Mouse (Mus musculus) heart, embryonic 14.5 days (tissue): ENCODE results near the gene Cd81. TPM values are rescaled to one million over a fixed set of nuclear protein-coding genes. Genes with fewer than 3 reads are reported as not detected.

ENCODE experiments used
- ATAC-seq: fragments of 200-750 bp; cut with Nextera tagmentation; 2 replicates; pipeline ENCODE4 v1.8.0; 2017; ENCODE audit warnings: low read depth, moderate TSS enrichment; ENCODE audit not compliant: insufficient number of reproducible peaks, insufficient read depth, low FRiP score
- H3K27ac ChIP-seq, 2 experiments: fragments of 200-500 bp in 1 of 2; fragments of 300-500 bp in 1 of 2; sonication (generic) in 1 of 2; replicated peaks in 1 of 2; 2 replicates each; pipeline ENCODE4 v1.5.1; 2012 to 2014; ENCODE audit warnings: low read depth in 2 of 2, low read length in 2 of 2, control low read depth in 1 of 2, mild to moderate bottlenecking in 1 of 2, mixed read lengths in 1 of 2; ENCODE audit not compliant: control insufficient read depth in 1 of 2, insufficient read depth in 1 of 2
- H3K27me3 ChIP-seq: fragments of 300-500 bp; sonication (generic); 2 replicates; pipeline ENCODE4 v1.6.1; 2014; ENCODE audit warnings: mild to moderate bottlenecking, low read length, control low read depth; ENCODE audit not compliant: control insufficient read depth, insufficient read depth
- H3K36me3 ChIP-seq: fragments of 300-500 bp; sonication (generic); 2 replicates; pipeline ENCODE4 v1.6.1; 2014; ENCODE audit warnings: mild to moderate bottlenecking, control low read depth, low read length, mixed read lengths; ENCODE audit not compliant: control insufficient read depth, insufficient read depth
- H3K4me1 ChIP-seq, 2 experiments: fragments of 200-500 bp in 1 of 2; fragments of 300-500 bp in 1 of 2; sonication (generic) in 1 of 2; 2 replicates each; pipeline ENCODE4 v1.6.1; 2012 to 2014; ENCODE audit warnings: low read length in 2 of 2, control low read depth in 1 of 2, mixed read lengths in 1 of 2; ENCODE audit not compliant: control insufficient read depth in 2 of 2, insufficient read depth in 2 of 2
- H3K4me2 ChIP-seq: fragments of 300-500 bp; sonication (generic); 2 replicates; pipeline ENCODE4 v1.6.1; 2014; ENCODE audit warnings: mild to moderate bottlenecking, low read length
- H3K4me3 ChIP-seq, 2 experiments: fragments of 200-500 bp in 1 of 2; fragments of 300-500 bp in 1 of 2; sonication (generic) in 1 of 2; 2 replicates each; pipeline ENCODE4 v1.5.1; 2012 to 2014; ENCODE audit warnings: low read length in 2 of 2, mild to moderate bottlenecking in 2 of 2, control low read depth in 1 of 2, low read depth in 1 of 2, moderate library complexity in 1 of 2; ENCODE audit not compliant: control insufficient read depth in 1 of 2, insufficient read depth in 1 of 2
- H3K9ac ChIP-seq: fragments of 300-500 bp; sonication (generic); 2 replicates; pipeline ENCODE4 v1.6.1; 2014; ENCODE audit warnings: mild to moderate bottlenecking, low read length
- H3K9me3 ChIP-seq: fragments of 300-500 bp; sonication (generic); 2 replicates; pipeline ENCODE4 v1.6.1; 2016; ENCODE audit warnings: low read length, control low read depth; ENCODE audit not compliant: control insufficient read depth
- whole genome bisulfite sequencing: fragments of 180-500 bp; shearing (Covaris S2); extraction: QIAGEN DNeasy Blood & Tissue Kit; methylation state at CpG from one replicate; pipeline ENCODE4 v1.1.7; 2014; 5-methylcytosine and 5-hydroxymethylcytosine counted together
- polyA plus RNA-seq: library from polyadenylated mRNA; unstranded; fragments of >200 nt; fragmentation: Nextera tagmentation; extraction: Ambion mirVana; gene quantifications from 2 replicates; pipeline ENCODE4 v1.2.1, GENCODE M21; 2014

The Cd81 gene
- polyA plus RNA-seq, 1 experiment from 2014 or later: 947 TPM

DNA sequence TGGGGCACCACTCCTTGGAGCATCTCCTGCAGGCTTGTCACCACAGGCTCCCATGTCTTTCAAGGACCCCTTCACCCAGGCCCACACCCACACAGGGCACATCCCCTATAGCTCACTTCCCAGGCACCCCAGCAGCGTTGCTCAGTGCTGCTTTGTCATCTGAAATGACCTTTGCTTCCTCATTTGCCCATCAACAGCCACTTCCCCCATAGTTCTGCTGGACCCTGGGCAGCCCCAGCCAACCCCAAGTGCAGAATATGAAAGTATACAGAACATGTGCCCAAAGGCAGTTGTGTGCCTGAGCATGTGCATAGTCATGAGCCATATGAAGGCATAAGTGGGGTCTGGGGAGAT is 43.0 kb downstream of the Cd81 start:
- no peaks in the 10 kb centered on the region for H3K36me3 ChIP-seq
- H3K9me3 ChIP-seq: no peaks in the 10 kb centered on the region
- H3K27me3 ChIP-seq: 0 out of 2 replicates have a peak, but pooled peaks cover 4% of the 10 kb centered on the region
- ATAC-seq: no peak
- H3K27ac ChIP-seq: no peak overlapping the region
- no peak overlapping the region for H3K4me2 ChIP-seq
- WGBS: 50% methylated on average over 1 of the region's 1 CpGs
- H3K4me1 ChIP-seq: no peaks in the 10 kb centered on the region
- no peak overlapping the region for H3K9ac ChIP-seq
- no peak overlapping the region for H3K4me3 ChIP-seq

DNA sequence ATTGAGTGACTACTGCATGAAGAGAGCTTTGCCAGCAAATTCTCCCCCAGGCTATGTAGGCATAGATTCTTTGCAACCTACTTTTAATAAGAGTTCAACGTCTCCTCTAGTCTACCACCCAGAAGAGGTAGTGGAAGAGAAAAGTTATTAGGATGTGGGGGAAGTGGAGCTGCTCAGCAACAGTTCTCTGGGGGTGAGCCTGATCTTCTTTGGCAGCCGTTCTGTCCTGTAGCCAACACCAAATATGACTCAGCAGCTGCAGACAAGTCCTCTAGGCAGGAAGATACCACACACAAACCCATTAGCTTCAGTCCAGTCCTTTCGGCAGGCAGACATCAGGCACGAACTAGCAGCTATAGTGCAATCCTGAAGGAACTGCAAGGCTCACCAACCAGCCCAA is 48.2 kb downstream of the Cd81 start:
- Histone ChIP-seq H3K4me3 (no peak overlapping the region), H3K4me1 (peaks cover 0 to 5% of the 10 kb centered on the region in 2 experiments; a peak in 1 of 4 replicates), H3K27ac (no peak overlapping the region), H3K9ac (no peak overlapping the region), H3K27me3 (peaks cover 2% of the 10 kb centered on the region; the same call in 1 of the 2 replicates), H3K36me3 (no peaks in the 10 kb centered on the region), H3K9me3 (no peaks in the 10 kb centered on the region), H3K4me2 (no peak overlapping the region)
- no peak for ATAC-seq
- WGBS: 53% methylated on average over 4 of the region's 4 CpGs

DNA sequence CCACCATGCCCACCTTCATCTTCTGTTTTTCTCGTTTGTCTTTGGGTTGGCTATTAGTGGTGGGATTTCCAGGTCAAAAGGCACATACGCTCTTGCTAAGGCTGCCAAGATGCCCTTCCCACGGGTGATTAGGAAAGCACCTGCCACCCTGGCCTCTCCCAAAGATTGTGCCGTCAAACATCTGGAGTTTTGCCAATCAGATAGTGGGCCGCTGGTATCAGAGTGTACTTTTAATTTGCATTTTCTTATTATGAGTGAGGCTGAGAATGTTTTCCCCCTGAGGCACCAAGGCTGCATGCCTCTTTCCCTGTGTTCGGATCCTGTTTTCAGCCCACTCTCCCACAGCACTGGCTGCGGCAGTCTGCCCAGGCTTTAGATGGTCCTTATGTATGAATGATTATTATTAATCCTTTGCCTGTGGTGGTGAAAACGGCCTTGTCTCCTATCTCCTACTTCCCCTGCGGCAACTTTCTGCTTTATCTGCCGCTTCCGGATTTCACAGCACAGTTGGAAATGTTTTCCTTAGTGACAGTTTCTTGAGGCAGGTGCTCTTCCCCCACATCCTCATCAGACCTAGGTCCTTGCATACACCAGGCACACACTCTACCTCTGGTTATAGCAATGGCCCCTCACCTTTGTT is 52.8 kb downstream of the Cd81 start:
- H3K27me3 ChIP-seq: peaks cover 22% of the 10 kb centered on the region

DNA sequence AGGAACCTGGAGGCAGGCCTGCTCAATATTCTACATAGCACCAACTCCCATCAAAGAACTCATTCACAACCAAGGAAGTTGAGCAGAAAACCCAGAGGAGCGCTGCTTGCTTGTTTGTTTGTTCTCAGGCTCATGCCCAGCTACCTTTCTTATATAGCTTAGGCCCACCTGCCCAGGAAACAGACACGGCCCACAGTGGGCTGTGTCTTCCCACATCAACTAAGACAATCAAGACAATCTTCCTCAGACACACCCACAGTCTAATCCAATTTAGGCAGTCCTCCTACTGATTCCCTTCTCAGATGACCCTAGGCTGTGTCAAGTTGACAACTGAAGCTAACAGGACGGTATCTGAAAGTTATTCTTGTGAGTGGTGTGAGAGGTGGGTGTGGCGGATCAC is 53.5 kb downstream of the Cd81 start, which contains the start of gene Kcnq1:
Gene Kcnq1, plus strand, starts transcription at position 301 of the 400 bp plus-strand sequence.
- Histone ChIP-seq H3K4me2 (peak within 1 kb of the TSS; percentile 86), H3K36me3 (0 out of 2 replicates have a peak, but pooled peaks cover 3% of the 10 kb centered on the region), H3K9me3 (no peaks in the 10 kb centered on the region), H3K27ac (peak within 1 kb of the TSS in 1 of 2 experiments; percentile 99; a peak in 2 of 4 replicates), H3K27me3 (peaks cover 22% of the 10 kb centered on the region), H3K4me3 (peak within 1 kb of the TSS; percentile 62 to 72), H3K9ac (peak within 1 kb of the TSS; percentile 92), H3K4me1 (peaks cover 31 to 42% of the 10 kb centered on the region in 2 experiments)
- WGBS: 76% methylated on average over 4 of the region's 4 CpGs
- ATAC-seq: no peak

More for the DNA sequence above, 52.8 kb downstream of the Cd81 start:
- ATAC-seq: no peak
- H3K4me1 ChIP-seq: peaks cover 24 to 36% of the 10 kb centered on the region in 2 experiments
- H3K27ac ChIP-seq: no peak overlapping the region
- no peaks in the 10 kb centered on the region for H3K9me3 ChIP-seq
- no peaks in the 10 kb centered on the region for H3K36me3 ChIP-seq
- H3K9ac ChIP-seq: no peak overlapping the region
- no peak overlapping the region for H3K4me3 ChIP-seq
- WGBS: 55% methylated on average over 11 of the region's 11 CpGs
- H3K4me2 ChIP-seq: no peak overlapping the region

DNA sequence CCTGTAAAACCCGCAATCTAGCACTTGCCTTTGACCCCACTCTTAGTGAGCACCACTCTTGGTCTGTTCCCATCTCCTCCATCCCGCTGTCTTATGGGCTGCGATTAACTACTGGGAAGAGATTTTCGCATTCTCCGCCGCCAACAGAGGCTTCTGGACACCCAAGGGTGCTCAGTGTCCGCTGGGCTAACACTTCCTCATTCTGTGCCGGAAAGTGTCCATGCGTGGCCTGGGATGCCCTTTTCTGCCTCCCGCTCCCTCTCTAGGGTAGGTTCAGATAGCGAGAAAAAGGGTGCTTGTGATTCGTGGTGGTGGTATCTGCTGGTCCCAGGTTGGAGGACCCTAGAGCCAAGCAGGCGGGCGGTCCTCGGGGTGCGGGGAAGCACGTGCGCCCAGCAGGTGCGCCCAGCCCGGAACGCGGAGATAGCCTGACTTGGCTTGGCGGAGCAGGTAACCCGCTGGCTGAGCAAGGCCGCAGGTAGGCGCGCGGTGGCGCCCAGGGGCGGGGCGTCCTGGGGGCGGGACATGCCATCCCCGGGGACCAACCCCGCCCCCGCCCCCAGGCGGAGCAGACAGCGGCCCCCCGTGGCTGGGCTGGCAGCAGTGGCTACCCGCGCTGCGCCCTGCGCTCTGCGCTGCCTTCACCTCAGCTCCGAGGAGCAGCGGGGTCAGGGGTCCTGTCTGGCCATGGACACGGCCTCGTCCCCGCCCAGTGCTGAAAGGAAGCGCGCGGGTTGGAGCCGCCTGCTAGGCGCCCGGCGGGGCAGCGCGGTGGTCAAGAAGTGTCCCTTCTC is 54.3 kb downstream of the Cd81 start:
- 5% methylated on average over 45 of the region's 57 CpGs for whole genome bisulfite sequencing
- Histone ChIP-seq H3K9me3 (no peaks in the 10 kb centered on the region), H3K4me3 (peak overlapping the region; percentile 62 to 72), H3K4me2 (peak overlapping the region; percentile 86), H3K4me1 (peaks cover 39 to 51% of the 10 kb centered on the region in 2 experiments), H3K36me3 (0 out of 2 replicates have a peak, but pooled peaks cover 3% of the 10 kb centered on the region), H3K27ac (peak overlapping the region in 1 of 2 experiments; percentile 99; a peak in 2 of 4 replicates), H3K9ac (peak overlapping the region; percentile 92), H3K27me3 (peaks cover 22% of the 10 kb centered on the region)
- peak; percentile 58 for ATAC-seq

DNA sequence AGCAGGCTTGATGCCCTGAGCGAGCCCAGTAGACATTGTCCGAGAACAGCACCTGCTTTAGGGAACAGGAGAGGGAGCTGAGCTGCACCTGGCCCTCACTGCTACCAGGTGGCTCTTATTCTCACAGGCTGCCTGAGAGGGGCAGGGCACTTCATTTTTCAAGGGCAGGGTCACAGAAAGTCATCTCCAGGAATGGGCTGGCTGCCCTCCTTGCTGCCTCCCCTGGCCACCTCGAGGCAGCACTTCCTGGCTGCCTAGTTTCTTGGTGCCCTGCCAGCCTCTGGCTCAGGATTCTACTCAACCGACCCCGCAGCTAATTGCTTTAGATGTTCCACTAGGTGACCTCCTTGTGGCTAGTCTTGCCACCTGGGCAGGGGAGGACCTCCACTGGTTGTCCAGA is 55.7 kb downstream of the Cd81 start:
- Histone ChIP-seq H3K4me3 (peak overlapping the region; percentile 62 to 72), H3K27me3 (peaks cover 22% of the 10 kb centered on the region), H3K4me2 (peak overlapping the region; percentile 86), H3K36me3 (0 out of 2 replicates have a peak, but pooled peaks cover 3% of the 10 kb centered on the region), H3K9me3 (no peaks in the 10 kb centered on the region), H3K9ac (peak overlapping the region; percentile 92), H3K4me1 (peaks cover 47 to 61% of the 10 kb centered on the region in 2 experiments), H3K27ac (peak overlapping the region; percentile 70 to 99)
- ATAC-seq: no peak
- WGBS: 24% methylated on average over 5 of the region's 5 CpGs

GRCm38 (mm10) chr7:143108996-143109660 is 56.6 kb downstream of the Cd81 start:
- H3K4me3 ChIP-seq: peak overlapping the region; percentile 62 to 72
- 16% methylated on average over 3 of the region's 3 CpGs for WGBS
- ATAC-seq: no peak
- 0 out of 2 replicates have a peak, but pooled peaks cover 3% of the 10 kb centered on the region for H3K36me3 ChIP-seq
- H3K9ac ChIP-seq: peak overlapping the region; percentile 92
- peak overlapping the region; percentile 86 for H3K4me2 ChIP-seq
- H3K27me3 ChIP-seq: peaks cover 22% of the 10 kb centered on the region
- peak overlapping the region; percentile 70 to 99 for H3K27ac ChIP-seq
- peaks cover 47 to 65% of the 10 kb centered on the region in 2 experiments for H3K4me1 ChIP-seq
- H3K9me3 ChIP-seq: 0 out of 2 replicates have a peak, but pooled peaks cover under 1% of the 10 kb centered on the region
